In the genomic region with DNA sequence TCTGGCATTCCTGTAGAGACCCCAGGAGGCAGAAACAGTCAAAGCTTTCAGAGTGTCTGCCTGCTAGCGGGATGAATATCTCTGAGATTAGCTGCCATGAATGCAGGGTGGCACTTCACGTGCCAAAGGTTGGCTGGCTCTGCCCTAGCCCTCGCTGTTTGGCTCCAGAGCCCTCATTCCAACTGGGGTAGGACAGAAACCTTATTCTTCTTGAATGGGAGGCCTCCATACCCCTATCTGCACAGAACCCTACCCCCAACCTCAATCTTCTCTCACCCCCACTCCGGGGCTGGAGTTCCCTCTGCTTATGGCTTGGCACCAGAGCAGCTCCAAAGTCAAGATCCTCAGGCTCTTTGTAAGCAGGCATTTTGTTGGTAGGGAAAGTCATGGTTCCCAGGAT, we compare ENCODE assay signal across 16 mouse cellular contexts.
"Had no signal": no experiment of that assay in that cellular context is flagged by ENCODE, and none has a peak within 500 bp of the region (broad histone marks: within the 10 kb centered on the region; RNA-seq: fewer than 3 reads in every experiment).

No protein-coding gene starts in this region.

- H3K36me3 ChIP-seq: kidney, embryonic 15.5 days; limb, embryonic 10.5 days; liver, embryonic 15.5 days; stomach, embryonic 15.5 days had no signal

- H3K9me3 ChIP-seq: kidney, embryonic 15.5 days; limb, embryonic 10.5 days; liver, embryonic 15.5 days; stomach, embryonic 15.5 days had no signal

- H3K27me3 ChIP-seq: kidney, embryonic 15.5 days; stomach, embryonic 15.5 days had no signal

- H3K4me3 ChIP-seq: kidney, embryonic 15.5 days; left cerebral cortex, adult 2 months; limb, embryonic 10.5 days; liver, embryonic 15.5 days; stomach, embryonic 15.5 days had no signal

- H3K4me1 ChIP-seq: kidney, embryonic 15.5 days; stomach, embryonic 15.5 days had no signal

- DNase-seq: kidney, adult 2 months; kidney, postnatal 14 days; lung, adult 2 months; lung, postnatal 36 days; midbrain, embryonic 14.5 days; retina, postnatal 1 day; right cerebral cortex, postnatal 4 days; spleen, adult 18-20 months; thymus, postnatal 36 days had no signal

- H3K27ac ChIP-seq: kidney, embryonic 15.5 days; left cerebral cortex, adult 2 months; limb, embryonic 10.5 days; liver, embryonic 15.5 days; stomach, embryonic 15.5 days had no signal

- H3K9ac ChIP-seq: kidney, embryonic 15.5 days; liver, embryonic 15.5 days; stomach, embryonic 15.5 days had no signal

- H3K4me2 ChIP-seq: kidney, embryonic 15.5 days; liver, embryonic 11.5 days; liver, embryonic 15.5 days; stomach, embryonic 15.5 days had no signal

- ATAC-seq: lung, postnatal 0 days had no signal
